Mouse (Mus musculus): ENCODE measurements around the gene Timm10b.

The Timm10b gene

DNA sequence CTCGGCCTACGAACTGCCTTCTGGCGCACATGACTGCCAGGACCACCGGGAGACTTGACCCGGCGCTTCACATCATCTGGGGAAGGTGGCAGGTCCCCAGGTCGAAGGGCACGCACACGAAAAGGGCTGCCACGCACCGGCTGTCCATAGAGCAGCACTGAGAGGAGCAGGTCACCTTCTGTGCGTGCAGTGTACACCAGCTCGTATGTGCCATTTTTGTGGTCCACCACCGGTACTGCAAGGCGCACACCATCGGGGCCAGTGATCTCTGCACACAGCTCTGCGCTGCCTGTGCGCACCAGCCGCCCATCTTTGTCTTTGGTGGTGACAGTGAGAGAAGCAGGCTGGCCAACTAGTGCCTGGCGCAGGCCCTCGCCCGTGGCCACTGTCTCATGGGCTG lies 22.0 kb upstream of the Timm10b start:
- TF ChIP-seq POU5F1 (IDR thresholded peaks at IDR 0.05; ENCODE audit: borderline replicate concordance, low read length) = no peak
- no peak for TF ChIP-seq CTCF (conservative IDR thresholded peaks at IDR 0.05; ENCODE audit: low read length)
- no peak for TF ChIP-seq NANOG (IDR thresholded peaks at IDR 0.05; ENCODE audit: borderline replicate concordance, low read length)
- peak overlapping the region; percentile 35; the same call in 1 of the 2 replicates for H3K4me3 ChIP-seq (replicated peaks; ENCODE audit: low read length)
- peaks cover 5% of the 10 kb centered on the region; the same call in 1 of the 2 replicates for H3K4me1 ChIP-seq (replicated peaks; ENCODE audit: low read depth, low read length)
- H3K27me3 ChIP-seq (ENCODE audit: insufficient read depth, low read length) = no peaks in the 10 kb centered on the region
- H3K9me3 ChIP-seq (ENCODE audit: low read length) = peaks cover 43% of the 10 kb centered on the region
- H3K36me3 ChIP-seq (ENCODE audit: insufficient read depth, low read length) = peaks cover 88% of the 10 kb centered on the region

DNA sequence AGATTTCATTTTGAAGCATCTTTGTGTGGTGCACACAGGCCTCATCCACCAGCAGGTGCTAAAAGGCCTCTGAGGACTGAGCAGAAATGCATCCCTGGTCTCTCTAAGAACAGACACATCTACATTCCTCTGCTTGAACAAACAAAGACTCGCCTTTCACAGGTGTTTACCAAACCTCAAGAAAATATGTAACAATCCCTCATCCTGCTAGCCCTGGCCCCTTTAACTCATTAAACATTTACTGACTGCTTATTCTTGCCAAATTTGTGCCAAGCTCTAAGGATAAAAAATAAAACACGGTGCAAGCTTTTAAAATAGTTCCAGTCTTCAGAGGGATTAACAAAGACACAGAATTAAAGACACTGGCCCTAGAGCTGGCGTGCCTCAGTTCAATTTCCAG lies 20.2 kb upstream of the Timm10b start:
- Histone ChIP-seq H3K36me3 (ENCODE audit: insufficient read depth, low read length) (peaks cover 85% of the 10 kb centered on the region), H3K4me3 (replicated peaks; ENCODE audit: low read length) (no peak overlapping the region), H3K27me3 (ENCODE audit: insufficient read depth, low read length) (no peaks in the 10 kb centered on the region), H3K9me3 (ENCODE audit: low read length) (peaks cover 43% of the 10 kb centered on the region), H3K4me1 (replicated peaks; ENCODE audit: low read depth, low read length) (peaks cover 5% of the 10 kb centered on the region; the same call in 1 of the 2 replicates)
- TF ChIP-seq NANOG (IDR thresholded peaks at IDR 0.05; ENCODE audit: borderline replicate concordance, low read length) = no peak

DNA sequence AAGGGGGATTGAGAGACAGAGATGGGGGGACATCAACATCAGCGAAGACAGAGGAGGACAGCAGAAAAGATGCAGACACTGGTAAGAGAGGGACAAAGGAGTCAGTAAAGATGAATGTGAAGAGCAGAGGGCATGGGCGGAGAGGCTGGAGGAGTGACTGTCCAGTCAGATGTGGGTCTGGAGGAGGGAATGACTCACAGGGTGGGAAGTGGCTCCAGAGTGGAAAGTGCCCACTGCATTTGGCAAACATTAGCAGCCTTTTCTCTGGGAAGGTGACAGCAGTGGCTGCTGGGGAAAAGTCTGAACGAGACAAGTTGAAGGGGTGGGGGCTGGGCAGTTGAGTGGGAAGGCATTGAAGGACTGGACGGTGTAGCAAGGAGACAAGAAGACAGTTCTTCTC lies 18.8 kb upstream of the Timm10b start:
- TF ChIP-seq NANOG (IDR thresholded peaks at IDR 0.05; ENCODE audit: borderline replicate concordance, low read length) = no peak
- no peak for TF ChIP-seq POU5F1 (IDR thresholded peaks at IDR 0.05; ENCODE audit: borderline replicate concordance, low read length)
- no peak for TF ChIP-seq CTCF (conservative IDR thresholded peaks at IDR 0.05; ENCODE audit: low read length)
- Histone ChIP-seq H3K36me3 (ENCODE audit: insufficient read depth, low read length) (peaks cover 78% of the 10 kb centered on the region), H3K4me1 (replicated peaks; ENCODE audit: low read depth, low read length) (peaks cover 15% of the 10 kb centered on the region), H3K4me3 (replicated peaks; ENCODE audit: low read length) (no peak overlapping the region), H3K9me3 (ENCODE audit: low read length) (peaks cover 43% of the 10 kb centered on the region), H3K27me3 (ENCODE audit: insufficient read depth, low read length) (no peaks in the 10 kb centered on the region)

DNA sequence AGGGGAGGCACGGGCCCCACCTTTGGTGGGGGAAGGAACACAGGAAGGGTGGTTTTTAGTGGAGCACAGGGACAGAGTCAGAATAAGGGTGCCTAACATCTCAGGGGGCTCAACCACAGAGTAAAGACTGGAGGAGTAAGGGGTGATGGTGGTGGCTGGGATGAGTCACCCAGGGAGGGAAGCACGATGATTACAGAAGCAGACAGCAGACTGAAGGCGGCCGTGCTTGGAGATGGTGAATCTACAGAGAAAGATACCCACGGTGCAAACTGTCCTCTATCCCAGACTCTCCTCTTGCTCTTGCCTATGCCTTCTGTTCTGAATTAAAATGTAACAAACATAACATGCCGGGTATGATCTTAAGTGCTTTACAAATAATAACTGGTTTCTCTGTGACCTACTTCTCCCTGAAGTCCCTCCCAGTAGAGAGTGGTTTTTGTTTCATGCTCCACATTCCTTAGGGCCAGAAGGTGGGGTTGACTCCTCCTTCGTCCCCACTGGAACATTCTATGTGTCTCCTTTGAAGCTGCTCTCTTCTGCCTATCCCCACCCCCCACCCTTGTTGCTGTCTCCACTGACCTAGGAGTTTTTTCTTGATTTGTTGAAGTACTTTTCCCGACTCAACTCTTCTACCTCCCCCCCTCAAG lies 18.1 kb upstream of the Timm10b start:
- H3K4me1 ChIP-seq (replicated peaks; ENCODE audit: low read depth, low read length) = peaks cover 15% of the 10 kb centered on the region
- no peaks in the 10 kb centered on the region for H3K27me3 ChIP-seq (ENCODE audit: insufficient read depth, low read length)
- no peak overlapping the region for H3K4me3 ChIP-seq (replicated peaks; ENCODE audit: low read length)
- TF ChIP-seq CTCF (conservative IDR thresholded peaks at IDR 0.05; ENCODE audit: low read length) (no peak), POU5F1 (IDR thresholded peaks at IDR 0.05; ENCODE audit: borderline replicate concordance, low read length) (no peak), NANOG (IDR thresholded peaks at IDR 0.05; ENCODE audit: borderline replicate concordance, low read length) (no peak)
- H3K36me3 ChIP-seq (ENCODE audit: insufficient read depth, low read length) = peaks cover 72% of the 10 kb centered on the region
- H3K9me3 ChIP-seq (ENCODE audit: low read length) = peaks cover 43% of the 10 kb centered on the region

DNA sequence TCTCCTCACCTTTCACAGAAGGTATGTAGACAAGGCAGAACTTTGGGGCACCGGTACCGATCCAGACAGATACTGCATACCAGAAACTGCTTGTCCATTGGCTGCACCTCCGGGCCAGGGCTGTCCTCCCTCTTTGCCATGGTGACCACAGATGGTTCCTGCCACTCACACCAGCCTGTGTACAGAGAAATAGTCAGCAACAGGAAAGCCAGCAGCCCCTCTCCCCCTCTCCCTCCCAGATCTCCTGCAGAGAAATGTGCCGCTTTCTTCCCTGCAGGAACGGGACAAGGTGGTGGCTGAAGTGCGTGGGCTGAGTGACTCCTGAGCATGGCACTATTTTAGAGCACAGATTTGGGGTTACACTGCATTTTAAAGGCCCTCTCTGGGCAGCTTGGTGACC lies 14.5 kb upstream of the Timm10b start:
- Histone ChIP-seq H3K27me3 (ENCODE audit: insufficient read depth, low read length) (peaks cover 1% of the 10 kb centered on the region; the same call in 1 of the 2 replicates), H3K4me1 (replicated peaks; ENCODE audit: low read depth, low read length) (peaks cover 10% of the 10 kb centered on the region), H3K4me3 (replicated peaks; ENCODE audit: low read length) (no peak overlapping the region), H3K36me3 (ENCODE audit: insufficient read depth, low read length) (peaks cover 36% of the 10 kb centered on the region), H3K9me3 (ENCODE audit: low read length) (peaks cover 7% of the 10 kb centered on the region)
- TF ChIP-seq POU5F1 (IDR thresholded peaks at IDR 0.05; ENCODE audit: borderline replicate concordance, low read length) (no peak), CTCF (conservative IDR thresholded peaks at IDR 0.05; ENCODE audit: low read length) (no peak), NANOG (IDR thresholded peaks at IDR 0.05; ENCODE audit: borderline replicate concordance, low read length) (no peak)

DNA sequence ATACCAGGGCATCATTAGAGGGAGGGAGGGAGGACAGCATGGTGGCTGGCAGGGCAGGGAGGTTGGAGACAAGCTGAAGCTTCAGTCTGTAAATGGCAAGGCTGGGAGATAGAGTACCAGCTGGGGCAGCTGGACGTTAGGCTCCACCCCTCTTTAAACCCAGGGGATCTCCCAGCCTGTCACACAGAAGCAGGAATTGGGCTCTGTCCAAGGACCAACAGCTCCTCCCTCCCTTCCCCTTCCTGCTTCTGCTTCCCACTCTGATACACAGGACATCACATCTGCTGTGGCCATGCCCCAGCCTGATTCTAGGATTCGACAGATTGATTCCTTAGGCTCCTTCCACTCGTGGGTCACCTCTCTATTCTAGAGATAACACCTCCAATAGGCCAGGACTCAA lies 11.2 kb upstream of the Timm10b start:
- TF ChIP-seq POU5F1 (IDR thresholded peaks at IDR 0.05; ENCODE audit: borderline replicate concordance, low read length) (no peak), CTCF (conservative IDR thresholded peaks at IDR 0.05; ENCODE audit: low read length) (no peak), NANOG (IDR thresholded peaks at IDR 0.05; ENCODE audit: borderline replicate concordance, low read length) (no peak)
- no peak overlapping the region for H3K4me3 ChIP-seq (replicated peaks; ENCODE audit: low read length)
- H3K36me3 ChIP-seq (ENCODE audit: insufficient read depth, low read length) = peaks cover 16% of the 10 kb centered on the region

DNA sequence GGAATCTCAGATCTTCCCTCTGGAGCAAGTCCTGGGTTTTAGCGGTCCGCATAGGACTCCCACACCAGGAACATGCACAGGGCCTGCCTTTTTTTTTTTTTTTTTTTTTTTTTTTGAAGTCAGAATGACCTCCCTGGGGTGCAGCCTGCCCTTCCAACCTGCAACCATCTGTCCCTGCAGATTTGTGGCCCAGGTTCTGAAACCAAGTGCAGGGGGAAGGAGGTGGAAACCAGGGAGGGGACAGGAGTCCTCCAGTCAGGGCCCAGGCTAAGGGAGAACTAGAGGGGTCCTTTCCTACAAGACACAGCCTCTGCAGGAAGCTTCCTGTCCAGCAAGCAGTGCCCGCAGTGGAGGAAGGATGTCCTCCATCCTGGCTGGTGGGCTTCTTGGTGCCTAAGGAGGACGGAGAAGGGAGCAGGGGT lies 7.3 kb upstream of the Timm10b start:
- H3K9me3 ChIP-seq (ENCODE audit: low read length) = no peaks in the 10 kb centered on the region
- peaks cover 28% of the 10 kb centered on the region for H3K4me1 ChIP-seq (replicated peaks; ENCODE audit: low read depth, low read length)
- H3K4me3 ChIP-seq (replicated peaks; ENCODE audit: low read length) = peak overlapping the region; percentile 93
- H3K27me3 ChIP-seq (ENCODE audit: insufficient read depth, low read length) = peaks cover 30% of the 10 kb centered on the region
- TF ChIP-seq POU5F1 (IDR thresholded peaks at IDR 0.05; ENCODE audit: borderline replicate concordance, low read length) (no peak), CTCF (conservative IDR thresholded peaks at IDR 0.05; ENCODE audit: low read length) (no peak), NANOG (IDR thresholded peaks at IDR 0.05; ENCODE audit: borderline replicate concordance, low read length) (no peak)
- H3K36me3 ChIP-seq (ENCODE audit: insufficient read depth, low read length) = peaks cover 25% of the 10 kb centered on the region

More for the DNA sequence above, 11.2 kb upstream of the Timm10b start:
- Histone ChIP-seq H3K27me3 (ENCODE audit: insufficient read depth, low read length) (peaks cover 15% of the 10 kb centered on the region), H3K4me1 (replicated peaks; ENCODE audit: low read depth, low read length) (peaks cover 20% of the 10 kb centered on the region), H3K9me3 (ENCODE audit: low read length) (no peaks in the 10 kb centered on the region)

DNA sequence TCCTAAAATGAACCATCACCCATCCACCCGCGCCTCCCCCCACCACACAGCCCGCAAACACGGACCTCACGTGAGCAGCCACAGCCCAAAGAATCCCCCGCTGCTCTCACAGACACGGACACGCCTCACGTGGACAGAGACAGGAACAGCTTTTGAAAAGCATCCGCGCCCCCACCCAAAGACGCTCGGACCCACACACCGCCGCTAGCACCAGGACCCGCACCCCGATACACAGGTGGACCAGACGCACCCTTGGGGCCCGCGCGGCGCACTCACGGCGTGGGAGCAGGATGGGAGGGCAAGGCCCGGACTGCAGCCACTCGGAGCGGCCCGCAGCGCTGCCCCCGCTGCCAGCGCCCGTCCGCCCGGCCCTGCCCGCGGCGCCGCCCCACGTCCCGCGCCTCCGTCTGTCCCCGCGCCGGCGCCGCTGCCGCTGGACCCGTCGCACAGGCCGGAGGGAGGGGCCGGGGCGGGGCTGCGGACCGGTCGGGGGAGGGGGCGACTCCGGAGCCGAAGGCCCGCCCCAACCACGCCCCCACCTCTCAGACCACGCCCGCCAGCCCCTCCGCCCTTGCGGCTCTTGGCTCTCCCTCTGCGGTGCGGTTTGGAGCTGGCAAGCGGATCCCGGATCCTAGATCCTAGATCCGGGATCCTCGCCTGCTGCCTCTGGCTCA lies 6.6 kb upstream of the Timm10b start, which contains the start of gene Trim3:
Gene Trim3, minus strand, starts transcription at position 445 of the 674 bp plus-strand sequence.
- Histone ChIP-seq H3K9me3 (ENCODE audit: low read length) (no peaks in the 10 kb centered on the region), H3K4me1 (replicated peaks; ENCODE audit: low read depth, low read length) (peaks cover 28% of the 10 kb centered on the region), H3K36me3 (ENCODE audit: insufficient read depth, low read length) (peaks cover 30% of the 10 kb centered on the region), H3K4me3 (replicated peaks; ENCODE audit: low read length) (peak within 1 kb of the TSS; percentile 93), H3K27me3 (ENCODE audit: insufficient read depth, low read length) (peaks cover 30% of the 10 kb centered on the region)
- no peak for TF ChIP-seq CTCF (conservative IDR thresholded peaks at IDR 0.05; ENCODE audit: low read length)
- TF ChIP-seq NANOG (IDR thresholded peaks at IDR 0.05; ENCODE audit: borderline replicate concordance, low read length) = no peak
- TF ChIP-seq POU5F1 (IDR thresholded peaks at IDR 0.05; ENCODE audit: borderline replicate concordance, low read length) = no peak

Measured in E14TG2a.4 (cell line).